Mouse (Mus musculus) 3134 (cell line): Measurements from ENCODE around the gene Sycp3.
"Not testable (repeated sequence)": the region's sequence is repeated elsewhere in the genome, so short reads cannot be mapped to it uniquely, and the experiment has no call there.

ENCODE experiments used
- DNase-seq: peaks from one replicate; pipeline ENCODE4 v3.0.0-alpha.2; 2011; ENCODE audit warnings: low spot score; ENCODE audit not compliant: insufficient read length; ENCODE audit errors: extremely low read depth

The Sycp3 gene

DNA sequence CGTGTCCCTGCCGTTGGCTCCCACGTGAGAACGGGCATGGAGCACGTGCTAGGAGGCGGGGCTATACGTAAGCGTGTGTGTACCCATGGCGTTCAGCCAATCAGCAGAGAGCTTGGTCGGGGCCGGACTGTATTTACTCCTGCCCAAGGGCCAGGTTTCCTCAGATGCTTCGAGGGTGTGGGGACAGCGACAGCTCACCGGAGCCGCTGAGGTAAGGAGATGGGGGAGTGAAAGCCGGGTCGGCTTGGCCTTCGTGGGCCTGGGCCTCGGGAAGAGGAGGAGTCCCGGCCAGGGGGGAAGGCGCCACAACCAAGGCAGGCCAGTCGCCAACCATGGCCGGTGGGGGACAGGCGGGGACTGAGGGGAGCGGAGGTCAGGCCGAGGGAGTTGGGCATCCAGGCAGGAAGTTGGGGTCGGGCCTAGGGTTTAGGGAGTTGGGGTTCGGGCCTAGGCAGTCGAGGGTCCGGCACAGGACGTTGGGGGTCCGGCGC, at the start of gene Sycp3:
Sycp3 (plus strand) TSS at position 68 of the 491 bp plus-strand sequence.
- DNase-seq = peak; percentile 19

DNA sequence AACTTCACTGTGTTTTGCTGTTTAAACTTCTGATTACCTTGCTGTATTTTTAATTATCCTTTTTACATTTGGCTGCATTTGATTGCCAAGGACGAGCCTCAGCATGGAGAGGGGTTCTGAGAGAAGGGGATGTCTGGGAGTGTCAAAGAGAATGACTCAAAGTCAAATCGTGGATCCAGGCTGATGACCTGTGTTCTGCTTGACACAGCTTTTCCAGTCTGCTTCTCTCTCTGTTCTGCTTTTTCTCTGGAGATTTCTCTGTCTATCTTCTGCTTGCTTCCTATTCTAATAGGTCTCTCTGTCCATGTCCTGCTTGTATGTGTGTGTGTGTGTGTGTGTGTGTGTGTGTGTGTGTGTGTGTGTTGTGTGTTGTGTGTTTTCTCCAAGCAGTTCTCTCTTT, 49.6 kb upstream of the Sycp3 start:
- no peak for DNase-seq

DNA sequence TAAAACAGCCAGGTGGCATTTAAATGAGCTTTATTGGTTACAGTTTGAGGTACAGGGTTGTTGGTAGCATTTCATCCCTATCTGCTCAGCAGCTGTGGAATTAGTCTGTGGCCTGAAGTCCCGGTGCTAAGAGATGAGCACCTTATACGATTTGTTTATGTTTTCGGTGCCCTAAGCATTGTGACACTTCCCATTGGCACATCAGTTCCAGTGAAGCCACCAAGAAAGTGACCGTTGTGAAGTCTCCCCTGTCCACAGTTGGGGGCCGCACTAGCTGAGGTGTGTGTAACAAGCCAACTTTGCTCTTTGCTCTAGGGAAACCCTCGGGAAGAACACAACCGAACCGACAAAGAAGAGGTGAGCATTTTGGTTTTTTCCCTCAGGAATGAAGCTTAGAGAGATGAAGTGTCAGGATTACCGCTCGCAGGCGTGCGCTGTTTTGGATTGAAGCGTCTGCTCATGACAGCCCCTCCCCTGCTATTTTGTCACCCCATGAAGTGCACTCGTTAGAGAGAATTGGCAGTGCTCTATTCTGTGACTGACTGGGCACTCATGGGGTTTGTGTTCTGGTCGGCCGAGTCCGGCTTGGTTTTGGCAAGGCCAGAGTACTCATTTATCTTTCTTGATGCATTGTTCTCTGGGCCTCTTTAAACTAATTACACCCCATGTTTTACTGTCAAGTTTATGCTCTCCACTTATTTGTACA, 46.9 kb upstream of the Sycp3 start:
- DNase-seq = no peak

DNA sequence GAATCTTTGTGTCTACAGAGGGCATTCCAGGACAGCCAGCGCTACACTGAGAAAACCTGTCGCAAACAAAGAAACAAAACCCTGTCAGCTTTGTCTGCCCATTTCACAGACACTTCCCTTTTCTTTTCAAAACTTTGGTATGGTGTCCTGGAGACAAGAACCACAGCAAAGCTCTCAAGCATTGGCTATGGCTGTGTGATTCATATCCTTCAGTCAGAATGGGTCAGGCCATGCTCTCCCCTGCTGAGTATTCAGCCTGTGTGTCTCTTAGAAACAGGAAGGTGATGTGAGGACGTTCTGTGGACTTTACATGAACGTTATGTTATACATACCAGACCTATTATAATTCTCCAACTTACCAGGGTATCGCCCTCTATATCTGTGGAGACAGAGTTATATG, 41.7 kb upstream of the Sycp3 start:
- no peak for DNase-seq

DNA sequence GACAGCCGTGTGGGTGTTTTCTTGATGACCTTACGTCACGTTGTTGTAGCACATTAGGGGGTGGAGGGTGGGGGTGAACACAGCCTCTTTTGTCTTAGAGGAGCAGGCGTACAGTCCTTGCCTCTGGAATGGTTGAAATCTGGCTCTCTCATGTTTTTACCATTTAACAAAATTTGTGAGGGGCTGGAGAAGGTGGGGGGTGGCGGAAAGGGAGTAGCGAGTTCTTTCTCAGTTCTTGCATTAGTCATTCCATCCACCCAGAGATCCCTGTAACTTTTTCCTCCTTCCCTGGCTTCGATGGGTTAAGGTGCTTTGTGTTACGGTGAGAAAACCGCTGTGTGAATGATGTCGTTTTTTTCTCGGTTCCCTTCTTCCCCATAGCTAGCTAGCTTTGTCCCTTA, 39.2 kb upstream of the Sycp3 start:
- no peak for DNase-seq

DNA sequence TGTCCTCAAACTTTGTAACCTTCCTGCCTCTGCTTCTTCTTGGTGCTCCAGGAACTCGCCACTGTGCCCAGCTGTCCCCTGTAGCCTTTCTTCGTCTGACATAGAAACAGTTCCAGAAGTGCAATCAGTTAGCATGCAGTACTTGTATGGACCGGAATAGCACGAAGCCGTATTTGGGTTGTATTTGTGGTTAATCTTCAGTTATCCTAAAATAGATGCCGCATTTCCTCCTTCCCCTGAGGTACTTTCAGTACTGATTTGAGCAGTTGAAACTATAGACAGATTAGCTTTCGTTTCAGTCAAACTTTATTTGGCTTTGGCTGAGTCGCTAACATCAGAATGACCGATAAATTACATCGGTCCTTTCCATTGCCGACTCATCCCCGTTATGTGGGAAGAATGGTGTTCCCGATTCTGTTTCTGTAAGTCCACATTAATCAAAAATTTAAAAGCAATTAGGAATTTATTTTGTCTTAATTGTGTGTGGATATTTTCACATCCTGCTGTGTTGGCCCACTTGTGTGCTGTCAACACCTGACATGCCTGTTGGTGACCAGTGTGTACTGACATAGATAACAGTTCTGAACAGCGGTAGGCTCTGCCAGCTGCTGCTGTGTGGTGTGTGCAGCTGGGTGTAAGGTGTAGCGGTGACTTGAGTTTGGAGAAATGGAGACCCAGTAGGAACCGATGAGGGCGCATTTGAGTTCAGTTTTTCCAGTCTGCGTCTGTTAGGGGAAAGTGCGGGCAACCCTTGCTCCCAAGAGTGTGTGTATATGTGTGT, 38.5 kb upstream of the Sycp3 start:
- DNase-seq = no peak

DNA sequence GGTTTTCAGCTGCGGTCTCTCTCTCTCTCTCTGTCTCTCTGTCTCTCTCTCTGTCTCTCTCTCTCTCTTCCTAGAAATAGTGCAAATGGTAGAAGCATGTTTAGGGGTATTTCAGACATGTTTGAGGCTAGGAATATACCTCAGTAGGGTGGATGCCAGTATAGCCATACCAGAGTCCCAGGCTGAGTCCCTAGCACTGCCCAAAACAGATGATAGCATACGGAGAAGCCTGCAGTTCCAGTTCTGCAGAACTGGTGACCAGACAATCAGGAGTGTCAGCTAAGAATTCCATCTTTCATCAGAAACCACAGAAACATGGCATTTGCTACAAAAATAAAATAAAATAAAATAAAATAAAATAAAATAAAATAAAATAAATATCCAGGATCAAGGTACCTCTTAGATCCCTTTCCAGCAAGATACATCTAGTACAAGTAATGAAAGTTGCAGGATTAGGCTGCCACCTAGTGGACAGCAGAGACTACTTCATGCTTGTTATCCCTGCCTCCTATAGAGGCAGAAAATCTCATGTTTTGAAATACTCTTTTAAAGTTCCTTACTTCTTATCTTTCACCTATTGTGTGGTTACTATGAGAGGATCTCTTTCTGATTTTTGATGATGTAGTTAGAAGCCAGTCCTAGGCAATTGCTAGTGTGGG, 33.1 kb upstream of the Sycp3 start:
- peak; percentile 21 for DNase-seq

DNA sequence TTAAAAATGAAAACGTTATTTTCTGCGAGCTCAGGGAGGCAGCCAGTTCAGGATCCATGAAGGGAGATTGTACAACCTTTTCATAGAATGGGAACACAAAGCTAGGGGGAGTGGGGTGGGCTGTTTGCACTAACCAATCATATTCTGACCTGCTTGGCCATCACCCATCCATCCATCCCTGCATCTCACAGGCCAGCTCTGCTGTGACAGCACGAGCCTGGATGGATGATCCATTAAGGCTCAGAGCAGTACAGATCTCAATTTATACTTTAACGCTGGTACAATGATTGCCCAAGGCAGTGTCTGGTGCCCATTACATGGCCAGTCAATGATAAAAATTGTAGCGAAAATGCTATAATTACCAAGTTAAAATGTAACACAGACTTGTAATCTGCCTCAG, 32.5 kb upstream of the Sycp3 start:
- DNase-seq = no peak

DNA sequence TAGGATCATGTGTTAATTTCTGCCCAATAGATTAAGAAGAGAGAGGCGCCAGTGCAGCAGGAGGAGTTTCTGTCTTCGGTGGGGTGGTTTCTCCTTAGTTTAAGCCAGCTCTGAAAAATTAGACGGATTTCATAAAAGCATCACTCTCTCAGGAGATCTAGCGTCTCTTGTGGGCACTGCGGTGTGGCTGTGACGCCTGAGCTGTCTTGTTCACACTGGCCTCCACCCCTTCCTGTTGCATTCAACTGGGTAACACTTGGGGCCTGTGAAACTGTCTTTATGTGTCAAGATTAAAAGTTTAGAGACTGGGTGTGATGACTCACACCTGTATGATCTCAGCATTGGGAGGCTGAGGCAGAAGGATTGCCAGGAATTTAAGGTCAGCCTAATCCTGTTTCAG, 31.4 kb upstream of the Sycp3 start:
- DNase-seq = no peak

DNA sequence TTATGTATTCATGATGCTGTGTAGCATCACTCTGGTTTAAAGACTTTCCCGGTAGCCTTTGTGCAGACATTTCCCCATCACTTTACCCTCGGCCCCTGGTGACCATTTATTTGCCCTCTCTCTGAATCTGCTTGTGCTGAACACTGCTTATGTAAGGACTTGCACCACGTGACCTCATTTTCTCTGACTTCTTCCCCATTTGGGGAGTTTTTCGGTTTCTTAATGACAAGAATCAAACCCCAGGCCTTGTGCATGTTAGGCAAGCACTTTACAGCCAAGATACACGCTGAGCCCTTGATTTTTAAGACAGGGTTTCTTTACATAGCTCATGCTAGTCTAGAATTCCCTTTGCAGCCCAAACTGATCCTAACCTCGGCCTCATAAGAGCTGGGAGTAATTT, 18.1 kb upstream of the Sycp3 start:
- no peak for DNase-seq

DNA sequence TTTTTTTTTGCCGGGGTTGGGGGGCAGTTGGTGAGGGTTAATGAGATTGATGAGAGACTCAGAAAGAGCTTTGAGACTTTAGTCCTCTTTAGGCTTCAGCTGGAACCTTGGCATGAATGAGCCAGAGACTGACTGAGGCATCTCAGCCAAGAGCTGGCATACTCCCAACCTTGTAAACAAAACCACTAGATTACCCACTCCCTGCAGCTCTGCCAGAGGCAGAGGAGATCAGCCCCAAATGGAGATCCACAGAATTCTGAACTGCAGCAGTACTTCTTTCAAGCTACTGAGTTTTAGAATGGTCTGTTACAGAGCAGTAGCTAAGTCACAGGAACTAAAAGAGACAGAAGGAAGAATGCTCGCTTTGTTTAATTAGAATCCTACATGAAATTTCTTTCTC, 8.1 kb upstream of the Sycp3 start:
- peak; percentile 55 for DNase-seq

DNA sequence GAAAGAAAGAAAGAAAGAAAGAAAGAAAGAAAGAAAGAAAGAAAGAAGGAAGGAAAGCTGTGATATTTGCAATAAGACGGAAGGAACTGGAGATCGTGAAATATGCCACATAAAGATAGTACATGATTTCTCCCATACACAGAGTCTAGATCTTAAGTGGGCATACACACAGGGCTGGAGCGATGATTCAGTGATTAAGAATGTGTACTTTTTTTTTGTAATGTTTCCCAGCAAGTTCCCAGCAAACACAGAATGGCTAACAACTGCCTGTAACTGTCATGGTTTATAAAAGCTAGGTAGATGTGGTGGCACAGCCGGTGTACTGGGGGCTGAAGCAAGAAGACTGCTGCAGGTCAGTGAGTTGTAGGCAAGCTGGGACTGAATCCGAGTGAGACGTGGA, 7.4 kb upstream of the Sycp3 start:
- peak; percentile 40 for DNase-seq

DNA sequence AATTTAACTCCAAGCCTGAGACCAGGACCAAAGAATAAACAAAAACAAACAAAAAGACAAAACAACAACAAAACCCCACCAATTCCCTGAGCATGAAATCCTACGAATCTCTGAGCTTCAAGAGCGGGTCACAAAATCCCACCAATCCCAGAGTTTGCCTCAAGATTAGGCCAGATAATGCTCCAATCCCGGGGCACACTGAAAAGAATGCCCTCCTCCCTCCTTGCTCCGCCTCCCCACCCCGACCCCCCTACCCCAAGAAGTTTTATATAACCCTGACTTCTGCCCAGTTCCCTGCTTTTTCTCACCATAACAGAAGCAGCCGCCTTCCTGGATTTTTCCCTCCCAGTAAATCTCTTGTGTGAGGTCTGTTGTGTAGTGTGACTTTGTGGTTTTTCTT, 1.6 kb upstream of the Sycp3 start:
- no peak for DNase-seq

DNA sequence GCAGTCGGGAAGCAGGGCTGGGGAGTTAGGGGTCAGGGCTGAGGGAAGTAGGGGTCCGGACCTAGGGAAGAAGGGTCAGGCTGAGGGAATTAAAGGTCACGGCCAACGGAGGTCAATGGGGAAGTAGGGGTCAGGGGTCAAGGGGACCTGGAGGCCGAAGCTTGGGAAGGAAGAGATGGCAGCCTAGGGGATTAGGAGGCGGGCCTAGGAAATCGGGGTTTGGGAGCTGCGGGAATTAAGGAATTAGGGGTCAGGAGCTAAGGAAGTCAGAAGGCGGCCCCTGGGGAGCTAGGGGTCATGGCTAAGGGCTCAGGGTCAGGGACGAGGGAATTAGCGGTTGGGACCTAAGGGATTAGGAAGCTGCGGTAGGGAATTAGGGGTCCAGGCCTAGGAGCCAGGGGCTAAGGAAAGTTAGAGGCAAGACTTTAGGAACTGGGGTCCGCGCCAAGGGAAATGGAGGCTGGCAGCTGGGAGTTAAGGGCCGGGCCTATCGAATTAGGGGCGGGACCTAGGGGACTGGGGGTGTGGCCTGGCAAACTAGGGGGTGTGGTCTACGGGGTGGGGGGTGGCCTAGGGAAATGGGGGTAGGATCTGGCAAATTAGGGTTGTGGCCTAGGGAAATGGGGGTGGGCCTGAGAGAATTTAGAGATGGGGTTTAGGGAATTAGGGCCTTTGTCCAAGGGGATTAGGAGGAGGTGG, 902 bp downstream of the Sycp3 start:
- no peak for DNase-seq

DNA sequence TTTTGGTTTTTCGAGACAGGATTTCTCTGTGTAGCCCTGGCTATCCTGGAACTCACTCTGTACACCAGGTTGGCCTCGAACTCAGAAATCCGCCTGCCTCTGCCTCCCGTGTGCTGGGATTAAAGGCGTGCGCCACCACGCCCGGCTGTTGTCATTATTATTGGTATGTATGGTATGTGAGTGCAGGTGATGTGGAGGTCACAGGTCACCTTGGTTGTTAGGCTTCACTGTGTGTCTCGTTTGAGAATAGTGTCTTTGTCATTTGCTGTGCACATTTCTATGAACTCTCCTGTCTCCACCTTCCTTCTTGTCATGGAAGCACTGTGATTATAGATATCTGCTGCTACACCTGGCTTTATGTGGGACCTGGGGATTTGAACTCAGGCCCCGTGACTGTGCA, 23.5 kb downstream of the Sycp3 start:
- DNase-seq = not testable (repeated sequence)

DNA sequence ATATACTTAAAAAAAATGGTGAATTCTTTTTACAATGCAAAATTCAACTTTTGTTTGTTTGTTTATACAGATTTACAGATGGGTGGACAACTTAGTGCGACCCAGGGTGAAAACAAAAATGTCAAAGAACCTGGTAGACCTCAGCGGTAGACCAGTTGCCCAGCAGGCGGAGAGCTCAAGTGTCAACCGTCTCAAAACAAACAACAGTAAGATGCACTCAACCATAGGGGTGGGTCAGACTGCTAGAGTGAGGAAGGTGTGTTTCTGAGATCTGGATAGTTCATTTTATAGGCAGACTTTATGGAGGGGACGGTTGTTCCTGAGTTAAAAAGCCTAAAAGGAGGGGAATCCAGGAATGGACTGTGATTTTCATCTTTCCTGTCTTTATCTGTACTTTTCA, 29.3 kb downstream of the Sycp3 start:
- no peak for DNase-seq

DNA sequence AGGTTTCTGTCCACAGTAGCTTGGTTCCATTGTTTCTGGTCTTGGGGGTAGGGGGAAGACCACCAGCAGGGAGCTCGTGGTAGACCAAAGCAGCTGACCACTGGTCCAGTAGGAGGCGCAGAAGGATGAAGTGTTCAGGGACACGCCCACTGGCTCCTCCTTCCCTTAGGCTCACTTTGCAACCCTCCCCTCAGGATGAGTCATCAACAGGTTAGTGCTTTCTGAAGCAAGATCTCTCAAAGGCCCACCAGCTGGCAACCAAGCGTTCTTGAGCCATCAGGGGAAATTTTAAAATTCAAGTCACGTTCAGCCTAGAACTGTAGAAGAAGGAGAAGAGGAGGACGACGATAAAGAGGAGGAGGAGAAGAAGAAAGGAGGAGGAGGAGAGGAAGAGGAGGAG, 32.3 kb downstream of the Sycp3 start:
- DNase-seq = no peak

DNA sequence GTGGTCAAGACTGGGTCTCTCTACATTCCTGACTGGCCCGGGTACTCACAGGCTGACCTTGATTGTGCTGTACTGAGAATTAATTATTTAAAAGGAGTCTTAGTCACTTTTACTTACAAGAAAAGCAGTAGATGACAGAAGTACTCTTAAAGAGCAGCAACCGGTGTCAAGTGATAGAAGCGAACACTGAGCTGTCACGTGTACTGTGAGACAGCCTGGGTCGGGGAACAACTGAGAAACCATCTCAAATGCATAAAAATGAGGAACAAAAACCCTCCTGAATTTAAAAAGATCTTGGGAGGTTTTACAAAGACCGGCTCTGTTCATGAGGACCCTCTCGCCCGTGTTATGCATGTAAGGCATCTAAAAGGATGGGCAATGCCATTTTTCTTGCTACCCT, 33.3 kb downstream of the Sycp3 start:
- no peak for DNase-seq

DNA sequence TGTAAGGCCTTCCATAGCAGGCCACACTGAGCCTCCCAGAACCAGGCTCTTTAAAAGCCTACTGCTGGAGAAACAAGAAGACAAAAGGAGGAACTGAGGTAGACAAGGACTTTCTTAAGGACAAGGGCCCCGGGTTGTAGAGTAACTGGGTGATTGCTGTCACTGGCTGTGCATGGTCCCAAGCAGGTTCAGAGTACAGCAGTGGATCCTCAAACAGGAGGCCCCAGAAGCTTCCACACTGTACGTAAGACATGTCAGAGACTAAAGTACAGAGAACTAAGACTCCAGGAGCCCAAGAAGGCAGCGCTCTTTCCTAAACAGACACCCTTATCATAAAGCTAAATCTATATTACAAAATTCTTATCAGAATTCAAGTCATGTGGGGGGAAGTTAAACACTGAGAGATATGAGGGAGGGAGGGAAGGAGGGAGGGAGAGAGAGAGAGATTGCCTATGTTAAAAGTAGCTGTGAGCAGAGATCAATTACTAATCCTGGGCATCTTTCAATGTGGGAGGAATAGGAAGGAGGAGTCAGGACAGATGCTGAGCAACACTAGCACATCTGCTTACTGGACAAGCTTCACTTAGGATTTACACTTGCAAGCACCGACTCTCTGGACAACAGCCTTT, 35.7 kb downstream of the Sycp3 start:
- DNase-seq = no peak

DNA sequence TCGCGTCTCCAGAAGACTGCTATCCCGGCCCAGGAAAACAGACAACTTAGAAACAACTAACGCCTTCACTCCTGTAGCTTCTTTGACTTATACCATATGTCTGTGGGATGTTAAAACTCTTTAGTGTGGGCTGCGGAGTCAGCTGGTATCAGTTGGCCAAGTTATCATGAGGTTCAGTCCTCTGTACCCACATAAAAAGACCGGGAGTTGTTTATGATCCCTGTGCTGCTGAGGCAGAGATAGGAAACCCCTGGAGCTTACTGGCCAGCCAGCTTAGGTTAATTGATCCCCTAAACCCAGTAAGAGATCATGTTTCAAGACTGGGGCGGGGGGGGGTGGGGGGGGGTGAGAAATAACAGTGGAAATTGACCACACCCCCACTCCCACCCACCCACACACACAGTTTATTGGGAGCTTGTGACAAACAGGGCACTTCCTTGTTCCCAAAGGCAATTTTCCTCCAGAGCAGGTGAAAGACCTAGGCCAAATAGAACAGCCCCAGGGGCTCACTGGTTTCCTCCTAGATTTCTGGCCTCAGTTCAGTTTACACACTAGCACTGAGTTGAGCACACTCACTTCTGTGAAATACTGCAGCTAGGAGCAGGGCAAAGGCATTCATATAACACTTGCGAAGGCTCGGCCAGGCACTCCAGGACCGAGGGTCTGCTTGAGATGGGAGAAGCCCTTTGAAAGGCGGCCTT, 37.6 kb downstream of the Sycp3 start:
- no peak for DNase-seq
